Mouse (Mus musculus) midbrain, embryonic 12.5 days (tissue): ENCODE results near the gene Klhl7. TPM values are rescaled to one million over a fixed set of nuclear protein-coding genes. Genes with fewer than 3 reads are reported as not detected.

Experiments used
- ATAC-seq: fragments of 200-750 bp; cut with Nextera tagmentation; 2 replicates; pipeline ENCODE4 v1.8.0; 2017; ENCODE audit warnings: low read depth, moderate TSS enrichment, moderate library complexity; ENCODE audit not compliant: low FRiP score
- H3K27ac ChIP-seq: fragments of 300-500 bp; sonication (generic); replicated peaks from 2 replicates; pipeline ENCODE4 v1.5.1; 2016; ENCODE audit warnings: mild to moderate bottlenecking
- H3K27me3 ChIP-seq: fragments of 300-500 bp; sonication (generic); 2 replicates; pipeline ENCODE4 v1.6.1; 2016; ENCODE audit warnings: mild to moderate bottlenecking
- H3K36me3 ChIP-seq: fragments of 300-500 bp; sonication (generic); 2 replicates; pipeline ENCODE4 v1.6.1; 2016
- H3K4me1 ChIP-seq: fragments of 300-500 bp; sonication (generic); 2 replicates; pipeline ENCODE4 v1.6.1; 2016
- H3K4me2 ChIP-seq: fragments of 300-500 bp; sonication (generic); replicated peaks from 2 replicates; pipeline ENCODE4 v1.6.1; 2016; ENCODE audit warnings: mild to moderate bottlenecking, moderate library complexity
- H3K4me3 ChIP-seq: fragments of 300-500 bp; sonication (generic); 2 replicates; pipeline ENCODE4 v1.5.1; 2016; ENCODE audit warnings: mild to moderate bottlenecking
- H3K9ac ChIP-seq: fragments of 300-500 bp; sonication (generic); replicated peaks from 2 replicates; pipeline ENCODE4 v1.6.1; 2016; ENCODE audit warnings: mild to moderate bottlenecking, moderate library complexity
- H3K9me3 ChIP-seq: fragments of 300-500 bp; sonication (generic); 2 replicates; pipeline ENCODE4 v1.6.1; 2016; ENCODE audit warnings: mild to moderate bottlenecking
- WGBS: fragments of 180-500 bp; shearing (Covaris S2); methylation state at CpG from one replicate; pipeline ENCODE4 v1.1.7; 2016; 5-methylcytosine and 5-hydroxymethylcytosine counted together
- polyA plus RNA-seq: library from polyadenylated mRNA; unstranded; fragments of >200 nt; fragmentation: Nextera tagmentation; extraction: Ambion mirVana; gene quantifications from 2 replicates; pipeline ENCODE4 v1.2.1, GENCODE M21; 2016

Gene Klhl7
- polyA plus RNA-seq, 1 experiment from 2014 or later = 130 TPM

GRCm38 (mm10) chr5:24188476-24188875 is 88.1 kb downstream of the Klhl7 start:
- 82% methylated on average over 4 of the region's 4 CpGs for WGBS
- peaks cover 24% of the 10 kb centered on the region for H3K36me3 ChIP-seq
- H3K27me3 ChIP-seq = no peaks in the 10 kb centered on the region
- H3K9ac ChIP-seq = no peak overlapping the region
- H3K4me1 ChIP-seq = no peaks in the 10 kb centered on the region
- peaks cover 7% of the 10 kb centered on the region; the same call in 1 of the 2 replicates for H3K9me3 ChIP-seq
- no peak overlapping the region for H3K4me2 ChIP-seq
- no peak overlapping the region for H3K4me3 ChIP-seq
- ATAC-seq = no peak
- H3K27ac ChIP-seq = no peak overlapping the region

- H3K36me3 ChIP-seq = 0 out of 2 replicates have a peak, but pooled peaks cover 2% of the 10 kb centered on the region
- no peak for ATAC-seq
- H3K27ac ChIP-seq = no peak overlapping the region
These were observed 91.4 kb downstream of the Klhl7 start for GRCm38 (mm10) chr5:24191821-24192220.

GRCm38 (mm10) chr5:24201006-24201405 is 100.6 kb downstream of the Klhl7 start:
- H3K9me3 ChIP-seq = no peaks in the 10 kb centered on the region
- no peak overlapping the region for H3K27ac ChIP-seq
- no peaks in the 10 kb centered on the region for H3K4me1 ChIP-seq
- no peak overlapping the region for H3K4me2 ChIP-seq
- no peak for ATAC-seq
- H3K9ac ChIP-seq = no peak overlapping the region
- H3K36me3 ChIP-seq = no peaks in the 10 kb centered on the region
- H3K27me3 ChIP-seq = no peaks in the 10 kb centered on the region
- WGBS = 82% methylated on average over 4 of the region's 4 CpGs
- no peak overlapping the region for H3K4me3 ChIP-seq

More at GRCm38 (mm10) chr5:24191821-24192220, 91.4 kb downstream of the Klhl7 start:
- Histone ChIP-seq H3K9me3 (no peaks in the 10 kb centered on the region), H3K9ac (no peak overlapping the region), H3K4me2 (no peak overlapping the region), H3K27me3 (no peaks in the 10 kb centered on the region), H3K4me1 (no peaks in the 10 kb centered on the region), H3K4me3 (no peak overlapping the region)
- WGBS = 85% methylated on average over 2 of the region's 2 CpGs

- Histone ChIP-seq H3K27me3 (no peaks in the 10 kb centered on the region), H3K9me3 (no peaks in the 10 kb centered on the region), H3K4me1 (no peaks in the 10 kb centered on the region), H3K4me2 (no peak overlapping the region), H3K27ac (no peak overlapping the region), H3K9ac (no peak overlapping the region), H3K36me3 (no peaks in the 10 kb centered on the region), H3K4me3 (no peak overlapping the region)
- no peak for ATAC-seq
- 73% methylated on average over 5 of the region's 5 CpGs for WGBS
These were observed 102.1 kb downstream of the Klhl7 start for GRCm38 (mm10) chr5:24202492-24202891.

GRCm38 (mm10) chr5:24203266-24203665 is 102.9 kb downstream of the Klhl7 start:
- 80% methylated on average over 5 of the region's 5 CpGs for WGBS
- H3K27ac ChIP-seq = no peak overlapping the region
- ATAC-seq = no peak

GRCm38 (mm10) chr5:24207965-24208364 is 107.6 kb downstream of the Klhl7 start:
- Histone ChIP-seq H3K9ac (no peak overlapping the region), H3K27me3 (no peaks in the 10 kb centered on the region), H3K36me3 (no peaks in the 10 kb centered on the region), H3K4me2 (no peak overlapping the region), H3K4me1 (no peaks in the 10 kb centered on the region), H3K4me3 (no peak overlapping the region), H3K9me3 (no peaks in the 10 kb centered on the region), H3K27ac (no peak overlapping the region)
- 74% methylated on average over 10 of the region's 10 CpGs for WGBS
- ATAC-seq = no peak

More at GRCm38 (mm10) chr5:24203266-24203665, 102.9 kb downstream of the Klhl7 start:
- H3K4me1 ChIP-seq = no peaks in the 10 kb centered on the region
- H3K27me3 ChIP-seq = no peaks in the 10 kb centered on the region
- no peaks in the 10 kb centered on the region for H3K9me3 ChIP-seq
- H3K4me2 ChIP-seq = no peak overlapping the region
- H3K36me3 ChIP-seq = no peaks in the 10 kb centered on the region
- no peak overlapping the region for H3K4me3 ChIP-seq
- H3K9ac ChIP-seq = no peak overlapping the region

- WGBS = 90% methylated on average over 5 of the region's 5 CpGs
These were observed 108.1 kb downstream of the Klhl7 start for GRCm38 (mm10) chr5:24208505-24208904.

More at GRCm38 (mm10) chr5:24208505-24208904, 108.1 kb downstream of the Klhl7 start:
- Histone ChIP-seq H3K9ac (no peak overlapping the region), H3K4me3 (no peak overlapping the region), H3K4me1 (no peaks in the 10 kb centered on the region), H3K4me2 (no peak overlapping the region), H3K27ac (no peak overlapping the region), H3K9me3 (no peaks in the 10 kb centered on the region), H3K27me3 (0 out of 2 replicates have a peak, but pooled peaks cover 1% of the 10 kb centered on the region), H3K36me3 (no peaks in the 10 kb centered on the region)
- ATAC-seq = no peak

Other genes with a start within 250 kb of the Klhl7 start
- 46.0 and 47.4 TPM in 2 replicates for gene Fam126a, start 69.9 kb upstream of the Klhl7 start, polyA plus RNA-seq
- gene Nupl2, start 64.4 kb downstream of the Klhl7 start, polyA plus RNA-seq = 20.3 and 21.6 TPM in 2 replicates